Comparison of ENCODE assay signal across 7 mouse cellular contexts in the genomic region with DNA sequence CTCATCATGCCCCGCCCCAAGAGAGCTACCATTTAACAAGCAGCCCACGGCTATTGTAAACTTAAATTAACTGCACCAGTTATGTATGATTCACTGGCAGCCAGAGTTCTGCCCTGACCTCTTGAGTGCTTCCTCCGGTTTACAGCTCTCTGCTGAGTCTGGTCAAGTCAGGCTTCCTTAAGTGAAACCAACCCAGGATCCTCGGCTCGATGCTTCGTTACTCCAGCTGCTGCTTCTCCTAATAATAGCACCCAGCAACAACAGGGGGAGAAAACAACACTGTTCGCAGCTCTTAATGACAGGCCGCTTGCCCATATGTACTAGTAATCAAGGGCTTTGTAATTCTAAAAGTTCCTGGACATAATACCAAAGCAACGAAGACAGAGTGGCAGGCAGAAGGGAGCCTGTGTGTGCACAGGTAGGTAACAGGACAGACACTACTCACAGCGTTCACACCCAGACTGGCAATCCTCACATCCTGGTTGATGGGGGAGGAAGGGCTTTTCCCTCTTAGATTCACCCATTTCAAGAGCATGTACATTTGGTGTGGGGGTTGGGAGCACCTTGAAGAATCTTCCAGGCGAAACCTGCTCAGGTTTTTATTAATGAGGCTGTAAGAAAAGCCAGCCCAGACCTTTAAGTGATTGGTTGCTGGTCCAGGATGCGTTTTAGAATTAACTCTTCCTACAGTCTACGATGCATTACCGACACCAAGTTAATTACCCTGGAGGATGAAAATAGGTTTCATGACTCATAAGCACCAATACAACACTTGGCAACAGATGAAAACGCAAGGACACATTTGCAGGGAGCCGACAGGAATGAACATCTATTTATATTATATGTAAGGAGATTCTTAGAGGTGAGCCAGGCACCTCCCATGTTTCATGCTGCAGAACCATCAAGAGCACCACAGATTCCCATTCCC. TPM values are rescaled to one million over a fixed set of nuclear protein-coding genes. Genes with fewer than 3 reads are reported as not detected.
A peak's percentile ranks its signal among the peaks of the same experiment; 100 is the strongest.
DNase-seq lines count a peak whose midpoint lies in the region; ATAC-seq and TF ChIP-seq lines count a peak whose summit lies in the region.

No protein-coding gene starts in this region.

- TF ChIP-seq POLR2A in liver, adult 2 months (IDR thresholded peaks at IDR 0.05; ENCODE audit: extremely low read depth, insufficient read depth, low read length): no peak
- no peak for TF ChIP-seq POLR2A in olfactory bulb, adult 2 months (IDR thresholded peaks at IDR 0.05; ENCODE audit: insufficient read depth, low read depth, low read length)

- peak; percentile 18; the same call in 1 of the 2 replicates for ATAC-seq in intestine, embryonic 16.5 days

- no peak overlapping the region for H3K4me2 ChIP-seq in intestine, embryonic 16.5 days (ENCODE audit: low read depth, low read length)

- H3K9ac ChIP-seq in liver, adult 2 months (ENCODE audit: low read depth, low read length): no peak overlapping the region
- no peak overlapping the region for H3K9ac ChIP-seq in intestine, embryonic 16.5 days (ENCODE audit: low read depth, low read length)

- H3K36me3 ChIP-seq in liver, adult 2 months (ENCODE audit: control insufficient read depth, insufficient read depth, low read length): no peaks in the 10 kb centered on the region
- peaks cover 2% of the 10 kb centered on the region; the same call in 1 of the 2 replicates for H3K36me3 ChIP-seq in intestine, embryonic 16.5 days (ENCODE audit: control insufficient read depth, insufficient read depth, low read length)

- 83% methylated on average over 16 of the region's 16 CpGs for WGBS in liver, adult 2 months
- WGBS in intestine, embryonic 16.5 days: 48% methylated on average over 16 of the region's 16 CpGs
- WGBS in olfactory bulb, adult 2 months: 25% methylated on average over 16 of the region's 16 CpGs

- no peak for TF ChIP-seq CTCF in liver, adult 2 months (IDR thresholded peaks at IDR 0.05; ENCODE audit: low read depth, low read length)
- no peak for TF ChIP-seq CTCF in olfactory bulb, adult 2 months (IDR thresholded peaks at IDR 0.05; ENCODE audit: insufficient read depth, low read depth, low read length)

- H3K9me3 ChIP-seq in intestine, embryonic 16.5 days (ENCODE audit: control insufficient read depth, low read length): no peaks in the 10 kb centered on the region

- no peak overlapping the region for H3K4me3 ChIP-seq in liver, adult 2 months (ENCODE audit: insufficient read depth, low read depth, low read length)
- no peak overlapping the region; the same call in 1 of the 2 replicates for H3K4me3 ChIP-seq in brown adipose tissue, adult 24 weeks (ENCODE audit: insufficient read depth, low read depth, low read length)
- no peak overlapping the region for H3K4me3 ChIP-seq in intestine, embryonic 16.5 days (ENCODE audit: low read length)
- H3K4me3 ChIP-seq in olfactory bulb, adult 2 months (ENCODE audit: insufficient read depth, low read depth, low read length): peak overlapping the region; percentile 24; the same call in 1 of the 2 replicates

- H3K27ac ChIP-seq in liver, adult 2 months (replicated peaks; ENCODE audit: insufficient read depth, low read depth, low read length): no peak overlapping the region
- H3K27ac ChIP-seq in brown adipose tissue, adult 24 weeks (replicated peaks; ENCODE audit: low read depth, low read length): peak overlapping the region; percentile 58
- peak overlapping the region; percentile 6; the same call in 1 of the 2 replicates for H3K27ac ChIP-seq in intestine, embryonic 16.5 days (ENCODE audit: low read length)
- peak overlapping the region; percentile 89 for H3K27ac ChIP-seq in olfactory bulb, adult 2 months (ENCODE audit: insufficient read depth, low read depth, low read length)

- peaks cover 13% of the 10 kb centered on the region for H3K4me1 ChIP-seq in liver, adult 2 months (ENCODE audit: control insufficient read depth, insufficient read depth, low read length)
- H3K4me1 ChIP-seq in brown adipose tissue, adult 24 weeks (ENCODE audit: control insufficient read depth, insufficient read depth, insufficient read length, low read length): peaks cover 14% of the 10 kb centered on the region
- H3K4me1 ChIP-seq in intestine, embryonic 16.5 days (ENCODE audit: control insufficient read depth, insufficient read depth, low read length): peaks cover 22% of the 10 kb centered on the region
- peaks cover 12% of the 10 kb centered on the region for H3K4me1 ChIP-seq in olfactory bulb, adult 2 months (ENCODE audit: control insufficient read depth, insufficient read depth, low read length)

- H3K79me2 ChIP-seq in liver, adult 2 months (ENCODE audit: control insufficient read depth, insufficient read depth, low read length): peaks cover 22% of the 10 kb centered on the region

- H3K27me3 ChIP-seq in liver, adult 2 months (ENCODE audit: control insufficient read depth, insufficient read depth, low read length): no peaks in the 10 kb centered on the region
- H3K27me3 ChIP-seq in intestine, embryonic 16.5 days (replicated peaks; ENCODE audit: control insufficient read depth, insufficient read depth, low read length): no peaks in the 10 kb centered on the region

- DNase-seq in liver, adult 2 months (ENCODE audit: extremely low read depth, low read depth, low spot score): peak; percentile 6
- no peak for DNase-seq in liver
- no peak for DNase-seq in urinary bladder, postnatal 10 days (ENCODE audit: low spot score)
- DNase-seq in layer of hippocampus, postnatal 14 days (ENCODE audit: low spot score in 2 of 2): no peak

RNA-seq across cellular contexts. Expression of a gene that starts 5.9 kb away (rescaled TPM):
- 6.8 and 9.3 TPM in 2 replicates for total RNA-seq in liver, adult 2 months (2014; rRNA removed)
- polyA plus RNA-seq in liver, adult 2 months (2012; rRNA removed): 10.5 and 10.8 TPM in 2 replicates
- 7.1 and 23.0 TPM in 2 replicates for polyA plus RNA-seq in brown adipose tissue, adult 24 weeks (2012; ENCODE audit: insufficient read depth, insufficient read length, missing spikeins)
- 8.2 and 10.9 TPM in 2 replicates for polyA plus RNA-seq in intestine, embryonic 16.5 days (2015; fragmentation: Nextera tagmentation; extraction: Ambion mirVana)
- polyA plus RNA-seq in olfactory bulb, adult 2 months (2012; ENCODE audit: insufficient read depth, insufficient read length, low replicate concordance, missing spikeins): not detected in 2 replicates
- 10 to 100 TPM; 64.9 to 65.1 TPM for total RNA-seq in layer of hippocampus, postnatal 14 days (2021)
